Mouse (Mus musculus): ENCODE measurements around the gene Sh3rf3. TPM values are rescaled to one million over a fixed set of nuclear protein-coding genes. Genes with fewer than 3 reads are reported as not detected.

The Sh3rf3 gene
- polyA plus RNA-seq, 1 experiment, result 6.0 TPM

GRCm38 (mm10) chr10:59066804-59067203, 253.6 kb downstream of the Sh3rf3 start:
- Histone ChIP-seq H3K4me1 (replicated peaks; ENCODE audit: control insufficient read depth, insufficient read depth, low read length) (no peaks in the 10 kb centered on the region), H3K27me3 (ENCODE audit: control insufficient read depth, insufficient read depth, low read length) (no peaks in the 10 kb centered on the region), H3K27ac (ENCODE audit: control insufficient read depth, insufficient read depth, low read length) (no peak overlapping the region), H3K36me3 (ENCODE audit: control insufficient read depth, insufficient read depth, low read length) (no peaks in the 10 kb centered on the region), H3K4me3 (ENCODE audit: control insufficient read depth, insufficient read depth, low read length) (no peak overlapping the region)
- DNase-seq, result no peak
- WGBS, result 87% methylated on average over 6 of the region's 6 CpGs
- TF ChIP-seq CTCF (IDR thresholded peaks at IDR 0.05; ENCODE audit: borderline replicate concordance, control insufficient read depth, extremely low read depth, insufficient read depth, low read length, poor library complexity) (no peak), POLR2A (IDR thresholded peaks at IDR 0.05; ENCODE audit: control insufficient read depth, extremely low read depth, insufficient read depth, low read length, poor library complexity) (no peak)

GRCm38 (mm10) chr10:59072827-59073226, 259.7 kb downstream of the Sh3rf3 start:
- WGBS, result 33% methylated on average over 4 of the region's 4 CpGs
- TF ChIP-seq CTCF (IDR thresholded peaks at IDR 0.05; ENCODE audit: borderline replicate concordance, control insufficient read depth, extremely low read depth, insufficient read depth, low read length, poor library complexity) (no peak), POLR2A (IDR thresholded peaks at IDR 0.05; ENCODE audit: control insufficient read depth, extremely low read depth, insufficient read depth, low read length, poor library complexity) (no peak)
- no peak for DNase-seq
- H3K4me1 ChIP-seq (replicated peaks; ENCODE audit: control insufficient read depth, insufficient read depth, low read length), result no peaks in the 10 kb centered on the region
- H3K27me3 ChIP-seq (ENCODE audit: control insufficient read depth, insufficient read depth, low read length), result no peaks in the 10 kb centered on the region
- H3K27ac ChIP-seq (ENCODE audit: control insufficient read depth, insufficient read depth, low read length), result no peak overlapping the region
- H3K4me3 ChIP-seq (ENCODE audit: control insufficient read depth, insufficient read depth, low read length), result no peak overlapping the region
- H3K36me3 ChIP-seq (ENCODE audit: control insufficient read depth, insufficient read depth, low read length), result no peaks in the 10 kb centered on the region

GRCm38 (mm10) chr10:59076681-59077080, 263.5 kb downstream of the Sh3rf3 start:
- H3K4me1 ChIP-seq (replicated peaks; ENCODE audit: control insufficient read depth, insufficient read depth, low read length), result no peaks in the 10 kb centered on the region
- DNase-seq, result no peak
- H3K4me3 ChIP-seq (ENCODE audit: control insufficient read depth, insufficient read depth, low read length), result no peak overlapping the region
- WGBS, result 93% methylated on average over 10 of the region's 10 CpGs
- H3K36me3 ChIP-seq (ENCODE audit: control insufficient read depth, insufficient read depth, low read length), result no peaks in the 10 kb centered on the region
- no peak for TF ChIP-seq CTCF (IDR thresholded peaks at IDR 0.05; ENCODE audit: borderline replicate concordance, control insufficient read depth, extremely low read depth, insufficient read depth, low read length, poor library complexity)
- TF ChIP-seq POLR2A (IDR thresholded peaks at IDR 0.05; ENCODE audit: control insufficient read depth, extremely low read depth, insufficient read depth, low read length, poor library complexity), result no peak
- no peaks in the 10 kb centered on the region for H3K27me3 ChIP-seq (ENCODE audit: control insufficient read depth, insufficient read depth, low read length)
- no peak overlapping the region for H3K27ac ChIP-seq (ENCODE audit: control insufficient read depth, insufficient read depth, low read length)

- no peaks in the 10 kb centered on the region for H3K36me3 ChIP-seq (ENCODE audit: control insufficient read depth, insufficient read depth, low read length)
- 93% methylated on average over 10 of the region's 10 CpGs for WGBS
- H3K4me3 ChIP-seq (ENCODE audit: control insufficient read depth, insufficient read depth, low read length), result no peak overlapping the region
- no peak overlapping the region for H3K27ac ChIP-seq (ENCODE audit: control insufficient read depth, insufficient read depth, low read length)
- DNase-seq, result no peak
- H3K27me3 ChIP-seq (ENCODE audit: control insufficient read depth, insufficient read depth, low read length), result no peaks in the 10 kb centered on the region
- no peaks in the 10 kb centered on the region for H3K4me1 ChIP-seq (replicated peaks; ENCODE audit: control insufficient read depth, insufficient read depth, low read length)
- no peak for TF ChIP-seq POLR2A (IDR thresholded peaks at IDR 0.05; ENCODE audit: control insufficient read depth, extremely low read depth, insufficient read depth, low read length, poor library complexity)
- TF ChIP-seq CTCF (IDR thresholded peaks at IDR 0.05; ENCODE audit: borderline replicate concordance, control insufficient read depth, extremely low read depth, insufficient read depth, low read length, poor library complexity), result no peak
Observed at GRCm38 (mm10) chr10:59077909-59078308, 264.8 kb downstream of the Sh3rf3 start.

GRCm38 (mm10) chr10:59085604-59086003, 272.4 kb downstream of the Sh3rf3 start:
- DNase-seq, result no peak
- no peak overlapping the region for H3K4me3 ChIP-seq (ENCODE audit: control insufficient read depth, insufficient read depth, low read length)
- H3K4me1 ChIP-seq (replicated peaks; ENCODE audit: control insufficient read depth, insufficient read depth, low read length), result no peaks in the 10 kb centered on the region
- 95% methylated on average over 5 of the region's 5 CpGs for WGBS
- H3K36me3 ChIP-seq (ENCODE audit: control insufficient read depth, insufficient read depth, low read length), result no peaks in the 10 kb centered on the region
- TF ChIP-seq POLR2A (IDR thresholded peaks at IDR 0.05; ENCODE audit: control insufficient read depth, extremely low read depth, insufficient read depth, low read length, poor library complexity) (no peak), CTCF (IDR thresholded peaks at IDR 0.05; ENCODE audit: borderline replicate concordance, control insufficient read depth, extremely low read depth, insufficient read depth, low read length, poor library complexity) (no peak)
- H3K27me3 ChIP-seq (ENCODE audit: control insufficient read depth, insufficient read depth, low read length), result no peaks in the 10 kb centered on the region; the same call in 1 of the 2 replicates
- no peak overlapping the region for H3K27ac ChIP-seq (ENCODE audit: control insufficient read depth, insufficient read depth, low read length)

- H3K4me1 ChIP-seq (replicated peaks; ENCODE audit: control insufficient read depth, insufficient read depth, low read length), result no peaks in the 10 kb centered on the region
- WGBS, result 94% methylated on average over 5 of the region's 5 CpGs
- H3K4me3 ChIP-seq (ENCODE audit: control insufficient read depth, insufficient read depth, low read length), result no peak overlapping the region
- TF ChIP-seq CTCF (IDR thresholded peaks at IDR 0.05; ENCODE audit: borderline replicate concordance, control insufficient read depth, extremely low read depth, insufficient read depth, low read length, poor library complexity) (no peak), POLR2A (IDR thresholded peaks at IDR 0.05; ENCODE audit: control insufficient read depth, extremely low read depth, insufficient read depth, low read length, poor library complexity) (no peak)
- no peak overlapping the region for H3K27ac ChIP-seq (ENCODE audit: control insufficient read depth, insufficient read depth, low read length)
- DNase-seq, result no peak
- H3K27me3 ChIP-seq (ENCODE audit: control insufficient read depth, insufficient read depth, low read length), result no peaks in the 10 kb centered on the region; the same call in 1 of the 2 replicates
- H3K36me3 ChIP-seq (ENCODE audit: control insufficient read depth, insufficient read depth, low read length), result no peaks in the 10 kb centered on the region
Observed at GRCm38 (mm10) chr10:59086578-59086977, 273.4 kb downstream of the Sh3rf3 start.
